Mouse (Mus musculus): Measurements from ENCODE around the gene Srarp. TPM values are rescaled to one million over a fixed set of nuclear protein-coding genes. Genes with fewer than 3 reads are reported as not detected.

The Srarp gene
- total RNA-seq, 2 experiments from 2014 or later = 0.34 to 0.43 TPM

DNA sequence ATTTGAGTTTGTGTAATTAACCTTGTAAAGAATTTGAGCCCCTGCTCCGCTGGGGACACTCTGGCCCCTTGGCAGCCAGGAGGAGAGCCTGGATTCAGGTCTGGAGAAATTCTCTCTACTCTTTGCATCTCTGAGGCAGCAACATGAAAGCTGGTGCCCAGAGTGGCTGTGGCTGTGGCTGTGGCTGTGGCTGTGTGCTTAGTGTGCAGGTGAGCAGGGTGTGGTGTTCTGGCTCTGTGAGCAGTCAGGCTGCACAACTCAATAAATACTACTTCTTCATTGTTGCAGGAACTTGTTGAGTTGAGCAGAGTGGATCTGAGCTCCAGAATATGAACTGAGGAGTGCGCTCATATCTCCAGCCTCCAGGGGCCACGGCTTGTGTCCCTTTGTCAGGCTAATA lies 23.0 kb upstream of the Srarp start:
- intact Hi-C loops (cut with DNase I) = no loop called here
- DNase-seq = no peak

DNA sequence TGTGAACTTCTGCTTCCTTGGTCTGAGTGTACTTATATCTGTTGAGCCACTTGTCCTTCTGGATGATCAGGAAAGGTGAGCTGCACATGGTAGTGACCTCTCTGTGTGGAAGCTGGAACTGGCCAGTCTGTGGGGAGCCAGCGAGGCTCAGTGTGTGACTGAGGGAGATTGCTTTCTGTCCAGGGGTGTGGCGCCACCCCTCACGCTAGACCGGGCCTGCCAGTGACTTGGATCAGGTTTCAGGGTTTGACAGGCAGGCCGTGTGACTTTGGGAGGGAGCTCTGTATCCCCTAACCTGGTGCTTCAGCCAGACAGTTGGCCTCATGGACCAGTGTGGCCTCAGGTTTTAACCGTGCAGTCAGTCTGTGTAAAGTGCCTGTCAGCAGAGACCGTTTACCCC lies 22.3 kb upstream of the Srarp start:
- peak in 1 of 2 experiments; percentile 35 for DNase-seq
- intact Hi-C loops (cut with DNase I) = no loop called here

DNA sequence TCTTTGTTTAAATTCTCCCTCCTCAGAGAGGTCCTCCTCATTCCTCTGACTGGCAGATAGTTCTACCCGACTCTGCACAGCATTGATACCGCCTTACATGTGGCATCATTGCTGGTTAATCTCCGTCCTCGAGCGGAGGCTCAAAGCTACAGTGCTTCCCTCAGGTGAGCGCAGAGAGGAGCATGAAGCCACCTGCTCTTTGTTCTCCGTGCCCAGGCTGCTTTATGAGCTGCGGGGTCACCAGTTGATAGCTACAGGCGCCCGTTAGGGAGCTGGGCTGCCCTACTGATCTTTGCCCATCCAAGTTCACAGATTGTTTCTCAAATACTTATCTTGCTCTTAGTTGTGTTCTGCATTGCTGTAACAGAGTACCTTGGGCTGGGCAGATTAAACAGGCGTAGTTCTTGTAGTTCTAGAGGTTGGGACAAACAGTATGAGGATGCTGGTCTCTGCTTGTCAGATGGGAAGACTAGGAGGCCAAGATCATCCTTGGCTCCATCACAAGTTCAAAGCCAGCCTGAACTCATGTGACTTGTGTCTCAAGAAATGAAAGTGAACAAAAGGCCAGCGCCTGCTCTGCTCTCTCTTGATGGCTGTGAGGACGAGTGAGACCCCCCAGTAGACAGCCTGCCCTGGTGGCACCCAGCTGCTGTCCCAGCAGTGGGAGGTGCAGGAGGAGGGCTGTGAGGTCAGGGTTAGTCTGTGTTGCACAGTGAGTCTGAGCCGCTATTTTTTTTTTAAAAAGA lies 20.5 kb upstream of the Srarp start:
- intact Hi-C loops (cut with DNase I) = no loop called here
- DNase-seq = no peak

- intact Hi-C loops (cut with DNase I) = no loop called here
- no peak for DNase-seq
These were observed 19.6 kb upstream of the Srarp start for GRCm38 (mm10) chr4:141455526-141455925.

DNA sequence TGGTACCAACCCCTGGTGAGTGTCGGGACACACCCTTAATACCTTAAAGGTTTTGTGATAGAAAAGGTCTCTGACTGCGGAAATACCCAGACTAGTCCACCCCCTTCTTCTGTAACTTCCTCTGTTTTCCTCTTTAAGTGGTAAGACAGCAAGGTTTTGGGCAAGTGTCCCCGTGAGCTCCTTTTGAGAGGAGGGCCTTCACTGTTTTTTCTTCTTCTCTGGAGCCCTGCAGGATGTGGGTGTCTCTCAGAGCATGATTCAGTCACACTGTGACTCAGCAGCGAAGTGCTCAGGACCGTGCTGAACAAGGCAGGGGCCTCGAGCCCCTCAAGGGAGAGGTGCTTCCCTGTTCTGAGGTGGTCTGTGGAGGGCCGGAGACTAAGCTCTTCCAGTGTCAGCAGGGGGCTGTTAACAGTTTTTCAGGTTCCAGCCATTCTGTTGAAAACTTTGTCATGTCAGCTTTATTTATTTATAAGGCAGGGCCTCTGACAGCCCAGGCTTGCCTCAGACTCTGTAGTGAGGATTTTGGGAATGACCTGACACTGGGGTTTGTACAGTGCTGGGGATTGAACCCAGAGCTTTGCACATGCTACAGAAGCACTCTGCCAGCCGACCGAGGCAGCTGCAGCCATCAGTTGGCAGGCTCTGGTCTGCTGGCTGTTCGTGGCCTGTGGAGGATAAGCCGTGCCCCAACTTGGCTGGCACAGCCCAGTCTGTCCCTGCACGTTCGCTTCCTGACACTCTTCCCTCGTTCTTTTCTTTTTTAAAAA lies 18.9 kb upstream of the Srarp start:
- peak in 1 of 2 experiments; percentile 23 for DNase-seq

DNA sequence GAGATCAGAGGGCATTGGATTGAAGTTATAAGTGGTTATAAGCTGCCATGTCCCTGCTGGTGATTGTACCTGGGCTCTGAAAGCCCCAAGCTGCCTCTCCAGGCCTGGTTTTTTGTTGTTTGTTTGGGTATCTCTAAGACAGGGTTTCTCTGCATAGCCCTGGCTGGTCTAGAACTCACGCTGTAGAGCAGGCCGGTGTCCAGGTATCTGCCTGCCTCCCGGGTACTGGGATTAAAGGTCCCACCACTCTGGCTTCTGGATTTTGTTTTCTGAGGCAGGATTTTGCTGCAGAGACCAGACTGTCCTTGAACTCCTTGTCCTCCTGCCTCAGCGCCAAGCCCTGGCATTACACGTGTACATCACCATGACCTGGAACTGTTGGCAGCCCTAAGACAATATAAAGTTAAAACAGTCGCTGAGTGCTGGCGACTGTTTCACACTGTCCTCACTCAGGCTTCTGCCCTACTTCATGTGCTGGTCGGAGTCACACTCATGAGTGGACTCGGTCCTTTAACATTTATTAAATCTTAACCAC lies 16.1 kb upstream of the Srarp start:
- intact Hi-C loops (cut with DNase I) = no loop called here
- no peak for DNase-seq

More for the DNA sequence above, 18.9 kb upstream of the Srarp start:
- intact Hi-C loops (cut with DNase I) = no loop called here

- intact Hi-C loops (cut with DNase I) = no loop called here
- no peak for DNase-seq
These were observed 15.3 kb upstream of the Srarp start for GRCm38 (mm10) chr4:141451251-141451650.

DNA sequence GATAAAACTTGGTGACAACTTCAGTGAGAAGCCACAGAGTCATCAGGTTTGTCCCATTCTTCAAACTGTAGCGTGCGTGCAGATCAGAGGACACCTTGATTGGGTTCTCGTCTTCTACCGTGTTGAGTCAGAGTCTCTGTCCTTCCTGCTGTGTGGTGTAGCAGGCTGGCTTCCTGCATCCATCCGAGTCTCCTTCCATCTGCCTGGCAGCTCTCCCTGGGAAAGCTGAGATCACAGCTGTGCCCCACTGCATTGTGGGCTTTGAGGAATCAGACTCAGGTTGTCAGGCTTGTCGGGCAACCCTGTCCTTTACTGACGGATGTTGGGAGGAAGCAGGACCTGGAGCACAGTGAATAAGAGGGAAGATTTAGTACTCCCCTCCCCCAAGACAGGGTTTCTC lies 10.3 kb upstream of the Srarp start:
- DNase-seq = no peak
- intact Hi-C loops (cut with DNase I) = no loop called here

DNA sequence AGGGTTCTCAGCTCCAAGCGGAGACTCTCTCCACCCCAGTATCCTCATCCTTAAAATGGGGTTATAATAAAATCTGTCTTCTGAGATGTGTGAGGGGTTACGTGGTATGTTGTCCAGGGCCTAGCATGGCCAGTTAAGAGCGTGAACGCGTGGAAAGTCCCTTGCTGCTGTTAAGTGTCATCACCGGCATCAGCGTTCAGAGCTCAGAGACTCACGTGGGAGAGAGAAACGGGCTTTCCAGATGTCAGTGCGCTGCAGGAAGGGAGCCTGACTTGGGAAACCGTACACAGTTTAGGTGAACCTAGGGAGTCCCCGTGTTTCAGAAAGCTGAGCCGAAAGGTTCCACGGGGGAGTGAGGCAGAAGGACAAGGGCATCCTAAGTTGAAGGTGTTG lies 9.4 kb upstream of the Srarp start:
- intact Hi-C loops (cut with DNase I) = no loop called here
- DNase-seq = no peak

GRCm38 (mm10) chr4:141444451-141445327 lies 8.8 kb upstream of the Srarp start, which contains the start of gene Zbtb17:
Gene Zbtb17, plus strand, starts transcription at chr4:141444654.
- DNase-seq = peak; percentile 93 to 95
- intact Hi-C loops (cut with DNase I) = no loop called here

DNA sequence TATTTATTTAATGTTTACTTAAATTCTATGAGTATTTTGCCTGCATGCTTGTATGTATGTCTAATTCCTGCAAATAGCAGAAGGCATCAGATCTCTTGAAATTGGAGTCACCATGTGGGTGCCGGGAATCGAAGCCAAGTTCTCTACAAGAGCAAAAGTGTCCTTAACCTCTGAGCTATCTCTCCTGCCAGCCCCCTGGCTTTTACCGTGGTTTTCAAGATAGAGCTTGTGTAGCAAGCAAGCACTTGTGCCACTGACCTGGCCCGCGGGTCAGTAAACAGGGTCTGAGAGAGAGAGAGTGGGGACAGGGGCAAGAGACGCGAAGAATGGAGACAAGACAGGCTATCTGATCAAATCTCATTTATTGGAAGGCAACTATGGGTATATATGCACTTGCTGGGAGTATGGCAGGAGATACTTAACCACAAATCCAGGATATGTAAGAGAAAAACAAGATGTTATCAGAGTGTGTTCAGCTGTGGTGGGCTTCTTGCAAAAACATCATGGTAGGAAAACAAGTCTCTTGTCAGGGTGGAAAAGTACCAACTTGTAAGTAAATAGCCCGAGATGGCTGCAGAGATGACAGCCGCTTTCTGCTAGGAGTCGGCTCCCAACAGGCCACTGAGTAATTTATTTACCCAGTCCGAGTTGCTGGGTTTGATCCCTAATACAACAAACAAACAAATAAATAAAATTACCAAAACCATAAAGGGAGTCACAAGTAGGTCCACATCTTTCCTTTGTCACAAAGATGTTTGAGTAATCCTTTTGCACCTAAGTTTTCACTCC lies 7.9 kb upstream of the Srarp start:
- no peak for DNase-seq
- intact Hi-C loops (cut with DNase I) = no loop called here

DNA sequence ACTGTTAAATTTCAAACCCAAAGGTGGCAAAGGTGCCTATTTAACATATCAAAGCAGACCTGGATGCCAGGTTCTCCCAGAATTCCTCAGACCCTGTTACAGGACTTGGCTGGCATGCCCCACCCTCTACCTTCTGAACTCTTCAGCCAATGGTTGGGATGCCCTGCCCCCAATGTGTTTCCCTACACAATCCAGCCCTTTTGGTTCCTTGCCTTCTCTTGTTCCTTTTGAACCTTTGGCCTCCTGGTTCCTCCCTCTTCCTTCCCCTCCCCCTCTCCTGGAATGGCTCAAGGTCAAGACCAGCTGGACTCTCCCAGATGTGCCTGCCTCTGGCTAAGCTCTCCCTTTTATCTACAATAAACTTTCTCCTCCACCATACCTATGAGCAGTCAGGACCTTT lies 5.0 kb upstream of the Srarp start:
- intact Hi-C loops (cut with DNase I) = no loop called here
- no peak for DNase-seq

GRCm38 (mm10) chr4:141439083-141439803 lies 3.3 kb upstream of the Srarp start:
- no peak for DNase-seq
- intact Hi-C loops (cut with DNase I) = no loop called here

DNA sequence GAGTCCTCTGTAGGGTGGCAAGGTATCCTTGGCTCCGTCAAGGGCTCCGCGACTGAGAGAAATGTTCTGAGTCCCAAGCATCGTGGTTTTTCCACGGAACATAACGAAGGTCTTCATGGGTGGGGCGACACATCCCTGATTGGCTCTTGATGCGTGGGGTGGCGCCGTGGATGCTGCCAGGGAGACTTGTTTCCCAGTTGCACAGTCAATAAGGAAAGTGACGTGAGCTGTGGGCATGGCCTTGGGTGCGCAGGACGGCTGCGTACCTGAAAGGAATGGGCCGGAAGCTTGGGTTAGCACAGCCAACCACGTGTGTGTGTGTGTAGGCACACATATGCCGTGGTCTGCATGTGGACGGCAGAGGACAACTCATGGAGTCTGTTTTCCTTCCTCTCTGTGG lies 2.7 kb downstream of the Srarp start:
- no peak for DNase-seq
- intact Hi-C loops (cut with DNase I) = loop anchor here (5.0 kb wide), 1 partner anchor 54 kb away; no protein-coding TSS in a partner anchor

- intact Hi-C loops (cut with DNase I) = loop anchor here (5.0 kb wide), 1 partner anchor 55 kb away; no protein-coding TSS in a partner anchor
- no peak for DNase-seq
These were observed 3.2 kb downstream of the Srarp start for GRCm38 (mm10) chr4:141432666-141433065.

- intact Hi-C loops (cut with DNase I) = loop anchor here (1.0 to 5.0 kb wide), 4 partner anchors 26 to 144 kb away; no protein-coding TSS in a partner anchor
- DNase-seq = peak; percentile 82 to 86
These were observed 4.9 kb downstream of the Srarp start for GRCm38 (mm10) chr4:141430997-141431396.

- DNase-seq = peak; percentile 51 to 66
- intact Hi-C loops (cut with DNase I) = loop anchor here (1.0 to 5.0 kb wide), 3 partner anchors 25 to 131 kb away; no protein-coding TSS in a partner anchor
These were observed 6.1 kb downstream of the Srarp start for GRCm38 (mm10) chr4:141429847-141430246.

DNA sequence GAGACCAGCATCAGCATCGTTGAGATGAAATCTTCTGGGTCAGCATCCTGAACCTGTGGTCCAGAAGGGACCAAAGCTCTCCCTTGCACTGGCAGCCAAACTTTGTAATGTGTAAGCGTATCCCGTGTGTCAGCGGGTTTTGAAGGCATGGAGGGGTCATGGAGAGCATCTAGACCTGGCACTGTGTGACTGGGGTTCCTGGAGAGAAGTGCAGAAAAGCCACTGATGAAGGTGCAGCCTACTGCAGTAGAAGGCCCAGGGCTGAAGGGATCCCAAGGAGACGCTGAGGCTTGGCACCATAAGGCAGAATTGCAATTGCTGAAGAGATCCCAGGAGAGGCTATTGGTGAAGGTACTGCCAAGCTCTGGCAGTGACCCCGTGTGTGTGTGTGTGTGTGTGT lies 6.5 kb downstream of the Srarp start:
- intact Hi-C loops (cut with DNase I) = no loop called here
- no peak for DNase-seq

- no peak for DNase-seq
- intact Hi-C loops (cut with DNase I) = no loop called here
These were observed 8.0 kb downstream of the Srarp start for GRCm38 (mm10) chr4:141427921-141428320.

Measured in heart, postnatal 14 days (tissue).